Mouse (Mus musculus) bone marrow macrophage, adult 2 months (primary cell): Measurements from ENCODE around the gene Yif1a. TPM values are rescaled to one million over a fixed set of nuclear protein-coding genes. Genes with fewer than 3 reads are reported as not detected.
A peak's percentile ranks its signal among the peaks of the same experiment; 100 is the strongest.
"Not testable (repeated sequence)": the region's sequence is repeated elsewhere in the genome, so short reads cannot be mapped to it uniquely, and the experiment has no call there.

Experiments
- H3K27ac ChIP-seq: 2 replicates; pipeline ENCODE4 v1.5.1; 2012; ENCODE audit warnings: low read depth, low read length; ENCODE audit not compliant: insufficient read depth
- H3K4me1 ChIP-seq: 2 replicates; pipeline ENCODE4 v1.6.1; 2012; ENCODE audit warnings: low read length; ENCODE audit not compliant: control insufficient read depth, insufficient read depth
- H3K4me3 ChIP-seq: 2 replicates; pipeline ENCODE4 v1.5.1; 2012; ENCODE audit warnings: mild to moderate bottlenecking, low read length, moderate library complexity; ENCODE audit not compliant: insufficient read depth
- CTCF ChIP-seq: IDR thresholded peaks from 2 replicates; pipeline ENCODE4 v1.5.1; 2012; ENCODE audit warnings: low read depth, mild to moderate bottlenecking, low read length, moderate library complexity
- POLR2A ChIP-seq: IDR thresholded peaks from 2 replicates; pipeline ENCODE4 v1.6.1; 2012; ENCODE audit warnings: mild to moderate bottlenecking, low read depth, low read length, borderline replicate concordance
- polyA plus RNA-seq: library from polyadenylated mRNA; stranded (reverse); fragments of >200 nt; gene quantifications from 2 replicates; pipeline ENCODE4 v1.2.4, GENCODE M21; 2012; ENCODE audit not compliant: missing spikeins, insufficient read depth, insufficient read length

The Yif1a gene
- polyA plus RNA-seq, 1 experiment: 34.1 TPM

DNA sequence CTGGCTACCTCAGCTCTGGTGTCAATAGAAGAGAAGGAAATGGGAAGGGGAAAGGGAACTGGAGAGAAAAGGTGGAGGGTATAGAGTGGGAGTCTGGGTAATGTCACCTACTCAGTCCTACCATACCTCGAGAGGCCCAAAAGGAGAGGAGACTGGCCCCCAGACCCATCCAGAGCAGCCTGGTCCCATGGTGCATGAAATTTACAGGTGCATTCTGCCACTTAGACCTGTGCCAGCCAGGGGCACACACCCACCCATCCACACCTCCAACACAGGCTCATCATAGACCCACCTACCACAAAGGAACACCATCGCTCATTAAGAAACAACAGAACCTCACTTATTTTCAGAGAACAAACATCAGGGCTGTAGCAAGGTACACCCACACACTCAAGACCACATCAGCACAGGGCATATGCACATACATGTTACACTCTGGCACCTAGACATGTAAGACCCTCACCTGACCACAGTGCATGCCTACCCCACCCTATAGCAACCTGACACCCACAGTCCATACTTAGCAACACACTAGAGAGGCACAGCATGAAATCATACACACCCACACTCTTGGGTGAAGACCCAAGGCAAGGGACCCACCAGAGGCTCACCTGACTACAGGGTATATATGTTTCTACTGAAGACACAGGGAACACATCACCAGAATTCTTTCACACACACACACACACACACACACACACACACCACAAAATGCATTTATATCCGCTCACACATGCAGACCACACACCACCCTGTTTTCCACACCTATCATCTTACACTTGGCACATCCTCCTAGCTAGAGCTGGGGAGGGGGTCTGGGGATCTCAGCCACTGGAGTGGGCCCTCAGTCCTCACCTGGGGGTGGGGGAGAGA, 4.1 kb upstream of the Yif1a start:
- Histone ChIP-seq H3K4me3 (no peak overlapping the region), H3K27ac (no peak overlapping the region), H3K4me1 (peaks cover 11% of the 10 kb centered on the region)
- TF ChIP-seq CTCF: no peak

DNA sequence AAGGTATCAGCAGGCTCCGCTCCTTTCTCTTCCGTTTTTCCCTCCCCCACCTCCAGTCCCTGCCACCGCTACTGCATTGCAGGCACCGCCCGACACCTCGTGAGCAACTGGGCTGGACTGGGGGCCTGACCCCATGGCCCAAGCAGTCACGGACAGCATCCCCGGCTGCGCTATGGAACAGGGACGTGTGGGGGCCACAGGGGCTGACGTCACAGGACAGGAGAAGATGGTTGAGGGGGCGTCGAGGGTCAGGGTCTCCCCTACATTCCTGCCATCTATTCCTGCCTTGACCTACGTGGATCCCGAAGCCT, 3.5 kb upstream of the Yif1a start:
- Histone ChIP-seq H3K27ac (no peak overlapping the region), H3K4me3 (peak overlapping the region; percentile 65), H3K4me1 (peaks cover 14% of the 10 kb centered on the region)
- no peak for TF ChIP-seq CTCF
- no peak for TF ChIP-seq POLR2A

DNA sequence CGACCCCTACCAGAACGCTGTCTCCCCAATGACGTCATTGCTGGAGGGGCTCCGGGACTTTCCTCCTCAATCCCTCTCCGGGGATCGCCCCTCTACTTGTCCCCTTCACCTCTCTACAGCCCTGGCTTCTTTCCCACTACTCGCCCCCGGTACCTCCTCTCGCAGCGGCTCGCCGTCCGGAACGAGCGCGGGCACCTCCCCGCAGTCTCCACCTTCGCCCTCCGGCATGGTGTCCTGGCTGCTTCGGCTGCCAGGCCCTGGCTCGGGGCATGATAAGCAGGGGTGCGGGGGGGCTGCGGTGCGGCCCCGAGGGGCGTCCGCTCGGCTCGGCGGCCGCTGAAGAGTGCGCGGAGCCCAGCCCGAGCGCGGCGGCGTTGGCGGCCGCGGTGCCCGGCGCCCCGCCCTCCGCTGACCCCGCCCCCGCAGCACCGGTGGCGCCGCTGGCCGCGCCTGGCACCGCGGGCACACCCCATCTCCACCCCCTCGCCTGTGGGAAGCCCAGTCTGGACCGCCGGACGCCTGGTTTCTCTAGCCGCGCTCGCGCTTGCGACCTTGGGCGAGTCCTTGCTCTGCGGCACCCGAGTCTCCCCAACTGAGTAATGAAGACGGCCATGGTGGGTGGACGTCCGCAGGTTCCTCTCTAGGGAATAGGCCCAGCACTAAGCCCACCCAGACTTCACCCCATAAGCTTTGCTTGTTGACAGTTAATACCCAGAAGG, 3.0 kb upstream of the Yif1a start, which contains the start of gene Tmem151a:
Tmem151a (minus strand) TSS at position 387 of the 719 bp plus-strand sequence.
- Histone ChIP-seq H3K4me1 (peaks cover 14% of the 10 kb centered on the region), H3K27ac (no peak within 1 kb of the TSS), H3K4me3 (peak within 1 kb of the TSS; percentile 65)
- TF ChIP-seq CTCF: no peak
- TF ChIP-seq POLR2A: no peak

DNA sequence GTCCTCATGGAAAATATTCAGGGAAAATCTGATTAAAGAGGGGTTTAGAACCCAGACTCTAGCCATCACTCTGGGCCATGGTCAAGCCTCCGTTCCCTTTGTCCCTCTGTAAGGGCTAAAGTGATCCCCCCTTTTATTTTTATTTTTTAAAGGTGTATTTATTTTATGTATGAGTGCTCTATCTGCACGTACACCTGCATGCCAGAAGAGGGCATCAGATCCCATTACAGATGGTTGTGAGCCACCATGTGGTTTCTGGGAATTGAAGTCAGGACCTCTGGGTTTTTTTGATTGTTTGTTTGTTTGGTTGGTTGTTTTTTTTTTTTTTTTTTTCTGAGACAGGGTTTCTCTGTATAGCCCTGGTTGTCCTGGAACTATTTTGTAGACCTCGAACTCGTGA, 1.8 kb upstream of the Yif1a start:
- H3K4me1 ChIP-seq: peaks cover 14% of the 10 kb centered on the region
- H3K4me3 ChIP-seq, H3K27ac ChIP-seq: not testable (repeated sequence)

DNA sequence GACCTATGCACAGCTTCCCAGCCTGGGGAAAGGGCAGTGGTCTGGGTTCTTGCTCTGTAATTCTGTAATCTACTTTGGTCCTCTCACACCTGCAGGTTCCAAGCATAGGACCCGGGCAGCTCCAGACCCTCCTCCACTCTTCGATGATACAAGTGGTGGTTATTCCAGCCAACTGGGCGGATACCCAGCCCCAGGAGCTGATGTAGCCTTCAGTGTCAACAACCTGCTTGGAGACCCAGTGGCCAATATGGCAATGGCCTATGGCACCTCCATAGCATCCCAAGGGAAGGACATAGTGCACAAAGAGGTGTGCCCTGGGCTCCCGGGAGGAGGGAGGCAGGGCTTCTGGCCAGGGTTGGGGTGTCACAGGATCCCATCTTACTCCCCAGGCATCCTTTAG, 986 bp downstream of the Yif1a start:
- peaks cover 20% of the 10 kb centered on the region for H3K4me1 ChIP-seq
- peak overlapping the region; percentile 91 for H3K4me3 ChIP-seq
- no peak overlapping the region for H3K27ac ChIP-seq
- TF ChIP-seq CTCF (no peak), POLR2A (no peak)

DNA sequence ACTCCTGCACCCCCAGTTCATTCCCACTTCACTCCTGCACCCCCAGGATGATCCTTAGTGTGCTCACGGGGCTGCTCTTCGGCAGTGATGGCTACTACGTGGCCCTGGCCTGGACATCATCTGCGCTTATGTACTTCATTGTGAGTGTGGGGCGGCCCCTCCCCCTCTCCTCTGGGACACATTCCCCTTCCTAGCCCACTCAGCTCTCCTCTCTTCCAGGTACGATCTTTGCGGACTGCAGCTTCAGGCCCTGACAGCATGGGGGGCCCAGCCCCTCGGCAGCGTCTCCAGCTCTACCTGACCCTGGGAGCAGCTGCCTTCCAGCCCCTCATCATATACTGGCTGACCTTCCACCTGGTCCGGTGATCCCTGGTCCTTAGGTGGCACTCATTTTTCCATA, 3.7 kb downstream of the Yif1a start:
- H3K27ac ChIP-seq: no peak overlapping the region
- H3K4me3 ChIP-seq: no peak overlapping the region
- H3K4me1 ChIP-seq: peaks cover 16% of the 10 kb centered on the region
- TF ChIP-seq POLR2A (no peak), CTCF (no peak)

DNA sequence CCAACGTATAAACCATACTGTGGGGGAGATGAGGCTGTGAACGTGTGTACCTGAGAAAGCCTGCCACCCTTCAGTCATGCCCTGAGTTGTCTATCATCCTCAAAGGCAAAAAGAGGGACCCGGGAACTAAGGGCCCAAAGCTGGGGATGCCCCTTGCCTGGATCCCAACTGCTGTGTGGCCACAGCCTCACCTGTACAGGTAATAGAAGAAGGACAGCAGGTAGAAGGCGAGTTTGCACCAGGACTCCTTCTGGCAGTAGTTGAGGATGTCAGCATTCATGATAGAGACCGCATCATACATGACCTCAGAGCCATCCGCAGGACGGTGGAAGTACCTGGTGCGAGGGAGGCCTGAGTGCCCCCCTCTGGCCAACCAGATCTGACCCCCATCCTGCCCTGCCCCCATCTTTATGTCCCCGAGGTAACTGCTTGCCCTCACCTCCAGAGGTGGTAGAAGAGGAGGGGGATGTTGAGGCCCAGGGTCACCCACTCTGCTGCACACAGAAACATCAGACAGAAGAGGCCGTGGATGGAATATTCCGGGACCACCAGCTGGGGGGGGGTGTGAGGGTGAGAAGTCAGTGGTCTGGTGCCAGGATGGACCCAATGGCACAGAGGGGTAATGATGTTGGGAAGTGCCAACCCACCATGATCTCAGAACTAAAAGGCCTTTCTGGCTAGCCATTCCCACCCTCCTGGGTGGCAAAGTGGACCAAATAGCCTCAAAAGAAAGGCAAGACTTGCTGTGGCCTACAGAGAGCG, 5.3 kb downstream of the Yif1a start:
- Histone ChIP-seq H3K4me1 (peaks cover 10% of the 10 kb centered on the region), H3K4me3 (no peak overlapping the region), H3K27ac (no peak overlapping the region)
- TF ChIP-seq POLR2A (no peak), CTCF (no peak)

DNA sequence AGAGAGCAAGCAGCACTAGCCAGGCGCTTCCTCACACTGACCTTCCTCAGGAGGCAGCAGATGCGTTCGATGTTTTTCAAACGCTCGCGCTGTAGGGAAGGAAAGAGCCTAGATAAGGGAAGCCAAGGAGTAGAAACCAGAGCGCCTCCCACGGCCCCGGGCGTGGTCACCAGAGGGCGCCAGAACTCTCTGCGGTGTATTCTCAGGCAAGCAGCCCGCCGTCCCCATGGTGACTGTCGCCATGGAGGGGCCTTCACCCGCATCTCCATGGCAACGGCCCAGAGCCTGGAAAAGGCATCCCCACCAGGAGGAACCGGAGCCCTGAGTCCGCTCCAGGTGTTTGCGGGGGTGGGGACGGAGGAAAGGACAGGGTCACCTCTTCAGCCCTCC, 5.9 kb downstream of the Yif1a start:
- no peak overlapping the region for H3K4me3 ChIP-seq
- TF ChIP-seq CTCF: peak; percentile 55; the same call in 1 of the 2 replicates
- TF ChIP-seq POLR2A: no peak
- peaks cover 8% of the 10 kb centered on the region for H3K4me1 ChIP-seq
- no peak overlapping the region for H3K27ac ChIP-seq

DNA sequence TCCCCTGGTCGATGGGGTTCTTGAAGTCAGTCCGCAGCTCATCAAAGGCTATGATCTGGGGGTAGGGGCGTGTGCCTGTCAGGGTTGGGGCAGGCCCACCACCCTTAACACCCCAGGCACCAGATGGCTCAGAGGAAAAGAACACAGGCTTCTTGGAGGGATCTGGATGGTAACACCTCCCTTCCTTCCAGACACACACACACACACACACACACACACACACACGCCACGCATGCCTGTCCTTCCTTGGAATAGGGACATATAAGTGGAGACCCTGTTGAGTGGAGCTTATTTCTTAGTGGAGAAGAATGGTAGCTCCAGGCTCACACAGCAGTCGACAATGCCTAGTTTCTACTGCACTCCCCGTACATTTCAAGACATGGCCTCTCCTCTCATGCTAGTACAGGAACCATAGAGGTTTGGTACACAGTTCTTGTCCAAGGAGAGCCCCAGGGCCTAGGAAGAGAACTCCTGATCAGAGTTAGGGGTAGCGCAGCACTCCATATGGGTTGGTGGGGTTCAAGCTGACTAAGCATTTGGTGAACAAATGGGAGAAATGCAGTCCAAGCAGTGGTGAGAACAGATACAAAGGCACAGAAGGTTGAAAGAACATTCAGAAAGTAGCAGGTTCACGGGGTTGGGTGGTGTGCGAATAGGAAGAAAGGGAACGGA, 6.5 kb downstream of the Yif1a start:
- Histone ChIP-seq H3K4me1 (peaks cover 6% of the 10 kb centered on the region), H3K4me3 (no peak overlapping the region), H3K27ac (no peak overlapping the region)
- TF ChIP-seq CTCF (no peak), POLR2A (no peak)

DNA sequence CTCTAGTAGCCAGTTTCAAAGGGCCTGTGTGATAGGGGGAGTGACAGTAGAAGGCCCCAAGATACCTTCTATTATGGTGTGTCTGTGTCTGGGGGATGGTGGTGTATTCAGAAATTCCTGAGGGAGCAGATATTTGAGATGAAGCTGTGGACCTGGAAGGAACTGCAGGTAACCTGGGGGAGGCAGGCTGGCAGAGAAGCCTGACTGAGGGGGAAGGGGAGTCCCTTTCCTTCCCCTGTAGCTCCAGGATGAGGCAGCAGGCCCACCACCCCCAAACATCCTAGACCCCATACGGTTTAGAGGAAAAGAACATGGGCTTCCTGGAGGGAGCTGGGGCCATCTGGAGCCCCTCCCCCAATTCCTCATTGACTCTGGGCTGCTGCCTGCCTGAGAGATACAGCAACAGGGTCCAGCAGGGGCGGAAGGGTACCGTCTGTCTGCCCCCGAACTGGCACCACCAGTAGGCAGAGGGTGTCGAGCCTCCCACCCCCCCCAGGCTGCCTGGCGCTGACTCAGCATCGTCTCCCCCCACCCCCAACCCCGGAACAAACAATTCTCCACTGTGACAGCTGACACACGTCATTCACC, 7.6 kb downstream of the Yif1a start:
- H3K4me1 ChIP-seq: peaks cover 6% of the 10 kb centered on the region
- TF ChIP-seq POLR2A: no peak
- TF ChIP-seq CTCF: no peak
- no peak overlapping the region for H3K27ac ChIP-seq
- H3K4me3 ChIP-seq: no peak overlapping the region
